Mouse (Mus musculus) embryonic stem cell, embryonic (primary cell): ENCODE measurements at regions not wholly inside any gene's neighbourhood (a gene's known extent, or its start where the extent isn't known, plus 50 kb on each side); places are given as distances from the start of the nearest gene placed in this dataset.

Experiments used
- CTCF ChIA-PET, 4 experiments: fragments of 300-600 bp in 2 of 4; fragments of 350-600 bp in 2 of 4; sonication (Branson Sonifier 250); formaldehyde crosslinking; loops; one replicate each; lab custom pipeline; 2022; ENCODE audit warnings: inconsistent platforms in 2 of 4; lab: Charles Lee
- POLR2A ChIA-PET, 4 experiments: fragments of 300-600 bp in 2 of 4; fragments of 350-600 bp in 2 of 4; sonication (Branson Sonifier 250); formaldehyde crosslinking; loops; one replicate each; lab custom pipeline; 2022; ENCODE audit warnings: antibody characterized with exemption in 4 of 4, inconsistent platforms in 1 of 4; lab: Charles Lee

GRCm38 (mm10) chr6:67111581-67111980 lies 74.3 kb upstream of the Gadd45a start:
- ChIA-PET POLR2A (interaction anchor here (0.5 to 5.4 kb wide), 30 partner anchors 8 to 370 kb away, joined by 3 to 100 read pairs (median 5); partner anchors contain the start of genes Gadd45a (in 4 of the 4) and Gng12 (in 1 of the 4)), CTCF (interaction anchor here in 1 of 4 experiments (1.2 to 2.6 kb wide), 2 partner anchors 59 to 76 kb away, joined by 3 to 9 read pairs; no protein-coding TSS in a partner anchor)

- CTCF ChIA-PET: no interaction called here
- POLR2A ChIA-PET: interaction anchor here in 2 of 4 experiments (0.8 to 5.4 kb wide), 4 partner anchors 17 to 79 kb away, joined by 3 to 100 read pairs (median 6); partner anchors contain the start of gene Gadd45a (in 1 of the 2)
These were observed 73.1 kb upstream of the Gadd45a start for GRCm38 (mm10) chr6:67110391-67110790.

- CTCF ChIA-PET: no interaction called here
- POLR2A ChIA-PET: interaction anchor here in 2 of 4 experiments (0.8 to 5.4 kb wide), 3 partner anchors 17 to 73 kb away, joined by 3 to 100 read pairs (median 3); partner anchors contain the start of gene Gadd45a (in 1 of the 2)
These were observed 72.5 kb upstream of the Gadd45a start for GRCm38 (mm10) chr6:67109774-67110173.

GRCm38 (mm10) chr6:67107517-67107916 lies 70.3 kb upstream of the Gadd45a start:
- CTCF ChIA-PET: no interaction called here

GRCm38 (mm10) chr6:67106493-67106892 lies 69.2 kb upstream of the Gadd45a start:
- ChIA-PET POLR2A (interaction anchor here in 1 of 4 experiments (1.2 kb wide), 1 partner anchor 8 kb away, joined by 4 read pairs; no protein-coding TSS in a partner anchor), CTCF (interaction anchor here in 1 of 4 experiments (0.6 kb wide), 1 partner anchor 427 kb away, joined by 3 read pairs; no protein-coding TSS in a partner anchor)

More at GRCm38 (mm10) chr6:67107517-67107916, 70.3 kb upstream of the Gadd45a start:
- POLR2A ChIA-PET: interaction anchor here in 2 of 4 experiments (0.7 to 0.8 kb wide), 2 partner anchors 71 to 79 kb away, joined by 3 read pairs; no protein-coding TSS in a partner anchor

GRCm38 (mm10) chr6:67105386-67105785 lies 68.1 kb upstream of the Gadd45a start:
- ChIA-PET POLR2A (interaction anchor here in 3 of 4 experiments (0.7 to 1.4 kb wide), 6 partner anchors 8 to 68 kb away, joined by 3 to 4 read pairs (median 3); partner anchors contain the start of gene Gadd45a (in 1 of the 3)), CTCF (interaction anchor here in 1 of 4 experiments (1.0 kb wide), 1 partner anchor 8 kb away, joined by 3 read pairs; no protein-coding TSS in a partner anchor)

- CTCF ChIA-PET: no interaction called here
- POLR2A ChIA-PET: interaction anchor here in 2 of 4 experiments (0.9 to 1.4 kb wide), 3 partner anchors 8 to 20 kb away, joined by 3 to 8 read pairs (median 4); no protein-coding TSS in a partner anchor
These were observed 66.9 kb upstream of the Gadd45a start for GRCm38 (mm10) chr6:67104205-67104604.

GRCm38 (mm10) chr6:67102541-67103134 lies 65.4 kb upstream of the Gadd45a start:
- ChIA-PET POLR2A (interaction anchor here in 3 of 4 experiments (1.1 to 2.1 kb wide), 6 partner anchors 9 to 65 kb away, joined by 3 to 11 read pairs (median 6); partner anchors contain the start of gene Gadd45a (in 1 of the 3)), CTCF (no interaction called here)

GRCm38 (mm10) chr6:67102014-67102413 lies 64.8 kb upstream of the Gadd45a start:
- POLR2A ChIA-PET: interaction anchor here in 2 of 4 experiments (1.4 to 2.1 kb wide), 4 partner anchors 9 to 65 kb away, joined by 5 to 11 read pairs (median 6); partner anchors contain the start of gene Gadd45a (in 1 of the 2)
- CTCF ChIA-PET: no interaction called here

- CTCF ChIA-PET: no interaction called here
- POLR2A ChIA-PET: no interaction called here
These were observed 57.2 kb upstream of the Gadd45a start for GRCm38 (mm10) chr6:67094426-67094825.

- ChIA-PET CTCF (no interaction called here), POLR2A (no interaction called here)
These were observed 55.9 kb upstream of the Gadd45a start for GRCm38 (mm10) chr6:67093128-67093527.

- CTCF ChIA-PET: interaction anchor here in 3 of 4 experiments (0.6 to 0.9 kb wide), 3 partner anchors 14 to 94 kb away, joined by 4 to 5 read pairs (median 5); no protein-coding TSS in a partner anchor
- POLR2A ChIA-PET: interaction anchor here in 2 of 4 experiments (1.2 to 1.9 kb wide), 3 partner anchors 23 to 53 kb away, joined by 3 to 5 read pairs (median 4); partner anchors contain the start of gene Gadd45a (in 2 of the 2)
These were observed 52.9 kb upstream of the Gadd45a start for GRCm38 (mm10) chr6:67090150-67090549.

- POLR2A ChIA-PET: interaction anchor here in 3 of 4 experiments (1.1 to 1.9 kb wide), 5 partner anchors 16 to 53 kb away, joined by 3 to 5 read pairs (median 4); partner anchors contain the start of gene Gadd45a (in 2 of the 3)
- CTCF ChIA-PET: interaction anchor here in 3 of 4 experiments (0.6 to 0.9 kb wide), 3 partner anchors 13 to 94 kb away, joined by 4 to 5 read pairs (median 5); no protein-coding TSS in a partner anchor
These were observed 52.4 kb upstream of the Gadd45a start for GRCm38 (mm10) chr6:67089530-67090140.

- CTCF ChIA-PET: interaction anchor here in 1 of 4 experiments (1.2 kb wide), 1 partner anchor 51 kb away, joined by 3 read pairs; the partner anchor contains the start of gene Gadd45a
- POLR2A ChIA-PET: interaction anchor here in 3 of 4 experiments (0.6 to 1.9 kb wide), 10 partner anchors 10 to 55 kb away, joined by 3 to 5 read pairs (median 4); partner anchors contain the start of gene Gadd45a (in 1 of the 3)
These were observed 51.6 kb upstream of the Gadd45a start for GRCm38 (mm10) chr6:67088741-67089455.

GRCm38 (mm10) chr6:67087837-67088440 lies 50.7 kb upstream of the Gadd45a start:
- ChIA-PET POLR2A (interaction anchor here in 3 of 4 experiments (0.7 to 1.9 kb wide), 4 partner anchors 11 to 123 kb away, joined by 3 to 5 read pairs (median 5); no protein-coding TSS in a partner anchor), CTCF (interaction anchor here in 1 of 4 experiments (1.2 kb wide), 1 partner anchor 50 kb away, joined by 3 read pairs; the partner anchor contains the start of gene Gadd45a)

- CTCF ChIA-PET: no interaction called here
- POLR2A ChIA-PET: interaction anchor here in 1 of 4 experiments (0.7 kb wide), 1 partner anchor 123 kb away, joined by 5 read pairs; no protein-coding TSS in a partner anchor
These were observed 50.1 kb upstream of the Gadd45a start for GRCm38 (mm10) chr6:67087393-67087792.
